Mouse (Mus musculus) skeletal muscle tissue, adult 2 months (tissue): ENCODE measurements at regions not wholly inside any gene's neighbourhood (a gene's known extent, or its start where the extent isn't known, plus 50 kb on each side); places are given as distances from the start of the nearest gene placed in this dataset.

ENCODE experiments used
- DNase-seq: peaks from one replicate; pipeline ENCODE4 v3.0.0-alpha.2; 2012; ENCODE audit warnings: low read depth, low spot score

GRCm38 (mm10) chr2:116201248-116202223 lies 135.9 kb upstream of the Meis2 start:
- DNase-seq = no peak

DNA sequence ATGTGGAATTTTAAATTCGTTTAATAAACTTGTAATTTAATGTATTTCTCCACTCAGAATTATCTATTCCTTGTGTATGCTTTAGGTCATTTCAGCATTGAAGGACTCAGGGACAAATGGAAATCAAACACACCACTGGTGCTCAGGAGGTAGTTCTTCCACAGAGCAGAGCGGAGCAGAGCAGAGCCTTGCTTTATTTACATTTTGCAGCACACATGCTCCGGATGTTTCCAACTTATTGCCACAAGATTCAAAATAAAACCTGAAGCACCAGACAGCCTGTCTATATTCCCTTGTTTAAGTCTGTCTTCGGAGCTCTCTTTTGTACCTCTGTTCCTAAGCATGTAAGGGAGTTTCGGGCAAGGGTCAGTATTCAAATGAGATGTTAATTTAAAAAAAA lies 135.2 kb upstream of the Meis2 start:
- no peak for DNase-seq

DNA sequence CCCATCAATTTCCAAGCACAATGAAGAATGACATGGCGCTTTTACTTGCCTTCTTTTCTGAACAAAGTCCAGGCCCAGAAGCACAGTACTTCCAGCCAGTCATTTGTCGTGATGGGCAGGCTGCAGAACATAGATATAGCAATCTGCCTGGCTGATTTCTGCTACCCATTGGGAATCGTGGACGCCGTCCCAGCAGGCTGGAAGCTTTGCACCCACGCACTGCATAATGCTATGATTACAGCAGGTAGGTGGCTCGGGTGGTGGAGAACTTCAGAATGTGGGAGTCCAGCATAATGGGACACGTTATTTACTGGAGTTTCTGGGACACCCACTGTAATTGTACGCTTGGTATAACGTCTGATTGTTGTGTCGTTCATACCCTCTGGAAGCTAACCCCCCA lies 116.2 kb upstream of the Meis2 start:
- no peak for DNase-seq

GRCm38 (mm10) chr2:116177155-116177554 lies 111.5 kb upstream of the Meis2 start:
- no peak for DNase-seq

GRCm38 (mm10) chr2:116165871-116166770 lies 100.5 kb upstream of the Meis2 start:
- DNase-seq = no peak
